Mouse (Mus musculus): Measurements from ENCODE around the gene Dstn.

The Dstn gene

GRCm38 (mm10) chr2:143916229-143916628, 1.1 kb downstream of the Dstn start:
- no peak for DNase-seq

- DNase-seq: no peak
These were observed 2.5 kb downstream of the Dstn start for GRCm38 (mm10) chr2:143917622-143918021.

- no peak for DNase-seq
These were observed 3.8 kb downstream of the Dstn start for GRCm38 (mm10) chr2:143918831-143919502.

DNA sequence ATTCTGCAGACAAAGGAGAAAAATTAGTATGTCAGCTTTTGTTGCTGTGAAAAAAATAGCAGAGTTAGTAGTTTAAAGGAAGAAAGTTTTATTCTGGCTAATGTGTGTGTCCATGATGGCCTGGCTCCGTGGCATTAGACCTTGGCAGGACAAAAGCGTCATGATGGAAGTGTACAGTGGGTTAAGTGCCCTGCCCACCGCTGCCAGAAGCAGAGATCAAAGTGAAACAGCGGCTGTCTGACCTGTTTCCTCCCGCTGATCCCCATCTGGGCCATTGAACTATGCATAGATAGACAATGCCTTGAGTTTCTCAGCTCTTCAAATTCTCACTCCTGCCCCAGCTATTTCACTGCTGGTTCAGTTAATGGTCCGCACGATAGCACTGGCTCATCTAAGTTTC, 9.0 kb downstream of the Dstn start:
- DNase-seq: no peak

GRCm38 (mm10) chr2:143925826-143926225, 10.7 kb downstream of the Dstn start:
- no peak for DNase-seq

- DNase-seq: no peak
These were observed 14.6 kb downstream of the Dstn start for GRCm38 (mm10) chr2:143929607-143930311.

DNA sequence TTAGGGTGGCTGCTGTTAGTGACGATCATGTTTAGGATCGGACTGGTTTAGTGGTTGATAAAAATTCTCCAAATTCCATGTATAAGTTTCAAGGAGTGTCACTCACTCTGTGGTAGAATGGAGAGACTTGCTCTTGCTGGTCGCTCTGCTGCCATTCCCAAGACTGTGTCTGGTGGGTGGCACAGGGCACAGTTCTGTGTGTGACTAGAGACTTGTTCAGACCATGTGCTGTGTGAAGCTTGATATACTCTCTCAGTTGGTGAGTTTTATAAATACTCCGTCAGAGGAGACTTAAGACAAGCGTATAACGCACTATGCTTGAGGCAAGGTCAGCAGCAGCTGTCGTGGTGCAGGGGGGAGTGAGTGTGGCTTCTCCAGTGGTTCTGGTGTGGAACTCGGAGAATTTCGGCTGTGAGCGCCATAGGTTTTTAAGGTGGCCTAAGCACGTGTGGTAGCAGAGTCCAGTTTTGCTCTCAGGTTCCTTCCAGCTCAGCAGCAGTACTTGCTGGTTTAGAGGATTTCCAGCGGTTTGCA, 17.3 kb downstream of the Dstn start:
- DNase-seq: no peak

GRCm38 (mm10) chr2:143933516-143933915, 18.4 kb downstream of the Dstn start:
- DNase-seq: no peak

DNA sequence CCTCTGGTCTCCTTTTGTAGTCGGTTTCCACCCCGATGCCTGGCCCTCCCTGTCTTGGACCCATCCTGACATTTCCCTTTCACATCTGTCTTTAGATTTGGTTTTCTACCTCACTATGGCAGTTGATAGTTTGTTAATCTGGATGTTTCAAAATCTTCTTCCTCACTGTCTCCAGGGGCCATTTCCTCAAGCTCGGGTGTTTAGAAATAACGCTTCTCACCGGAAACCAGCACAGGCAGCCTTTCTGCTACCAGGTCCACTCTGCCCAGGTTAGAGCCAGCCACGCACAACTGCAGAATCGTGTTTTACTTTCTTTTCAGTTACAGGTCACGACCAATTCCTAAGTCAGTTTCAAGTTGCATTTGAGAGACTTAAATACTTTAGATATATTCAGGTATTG, 19.3 kb downstream of the Dstn start:
- no peak for DNase-seq

- DNase-seq: no peak
These were observed 22.7 kb downstream of the Dstn start for GRCm38 (mm10) chr2:143937861-143938260.

DNA sequence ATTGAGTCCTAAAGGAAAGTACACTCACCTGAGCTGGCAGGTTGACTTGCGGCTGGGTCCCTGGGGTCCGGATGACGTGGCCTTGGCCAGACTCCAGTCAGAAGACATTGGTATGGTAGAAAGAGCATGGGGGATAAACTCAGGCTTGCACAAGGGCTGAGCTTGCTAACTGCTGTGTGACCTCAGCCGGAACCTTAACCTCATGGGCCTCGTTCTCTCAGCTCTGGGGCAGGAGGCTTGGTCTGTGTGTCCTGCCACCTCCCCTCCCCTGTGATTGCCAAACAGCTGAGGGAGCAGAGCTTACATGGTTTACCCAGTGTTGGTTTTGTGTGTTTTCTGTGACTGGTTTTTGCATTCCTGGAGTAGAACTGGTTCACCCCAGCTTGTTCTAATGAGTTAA, 25.3 kb downstream of the Dstn start:
- DNase-seq: no peak

DNA sequence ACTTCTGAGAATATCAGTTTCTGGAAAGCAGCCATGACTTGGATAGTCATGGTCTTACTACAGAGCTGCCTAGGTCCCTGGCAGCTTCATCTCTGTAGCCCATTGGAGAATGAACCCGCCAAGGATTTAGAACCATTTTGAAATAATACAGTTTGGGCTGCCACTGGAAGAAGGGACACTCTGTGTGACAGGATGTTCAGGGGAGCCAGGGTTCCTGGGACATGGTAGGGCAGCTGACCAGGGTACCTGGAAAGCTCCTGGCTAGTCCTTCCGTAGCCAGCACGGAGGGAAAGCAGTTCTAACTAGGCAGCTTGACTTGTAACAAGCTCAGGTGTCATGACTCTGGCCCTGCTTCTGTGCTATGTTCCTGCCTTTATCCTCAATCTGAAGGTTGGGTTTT, 29.7 kb downstream of the Dstn start:
- no peak for DNase-seq

DNA sequence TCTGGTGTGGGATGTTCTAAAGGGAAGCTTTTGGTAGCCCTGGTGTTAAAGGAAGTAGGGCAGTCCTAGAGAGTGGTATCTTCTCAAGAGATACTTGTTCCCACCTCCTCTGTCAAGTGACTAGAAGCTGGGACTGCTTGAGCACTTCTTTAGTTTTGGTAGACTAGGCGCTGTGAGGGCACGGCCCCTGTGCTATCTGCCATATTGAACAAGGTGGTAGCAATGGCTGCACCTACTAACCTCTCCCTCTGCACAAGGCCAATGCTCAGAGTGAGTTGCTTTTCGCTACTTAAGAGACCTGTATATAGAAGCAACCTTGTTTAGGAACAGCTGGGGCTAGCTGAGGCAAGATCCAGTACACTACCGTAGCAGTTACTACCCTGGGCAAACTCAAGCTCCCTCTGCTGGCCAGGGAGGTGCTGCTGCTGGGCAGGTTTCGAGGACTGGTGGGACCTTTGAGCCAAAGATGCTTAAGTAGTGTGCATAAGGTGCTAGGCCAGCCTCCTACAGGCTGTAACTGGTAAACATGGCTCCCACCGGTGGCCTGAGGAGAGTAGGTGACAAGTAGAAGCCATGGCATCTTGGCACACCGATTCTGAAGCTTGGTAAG, 30.5 kb downstream of the Dstn start:
- no peak for DNase-seq

DNA sequence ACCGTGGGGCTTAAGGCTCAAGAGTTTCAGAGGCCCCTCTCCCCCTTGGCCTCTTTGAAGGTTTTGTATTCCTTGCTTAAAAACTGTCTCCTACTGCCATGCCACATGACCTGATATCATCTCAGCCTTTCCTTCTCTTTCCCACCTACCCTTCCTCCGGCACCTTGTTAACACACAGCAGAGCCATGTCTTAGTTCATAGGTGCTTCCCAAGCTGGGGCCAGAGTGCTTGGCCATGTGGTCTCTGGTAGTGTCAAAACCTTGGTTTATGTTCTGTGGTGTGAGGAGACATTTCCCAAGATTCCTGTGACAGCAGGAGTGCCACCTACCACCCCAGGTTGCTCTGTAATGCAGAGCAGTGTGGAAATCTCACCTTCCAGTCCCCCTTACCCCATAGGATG, 31.3 kb downstream of the Dstn start:
- no peak for DNase-seq

- DNase-seq: no peak
These were observed 32.9 kb downstream of the Dstn start for GRCm38 (mm10) chr2:143947981-143948380.

- DNase-seq: no peak
These were observed 33.3 kb downstream of the Dstn start for GRCm38 (mm10) chr2:143948416-143948815.

DNA sequence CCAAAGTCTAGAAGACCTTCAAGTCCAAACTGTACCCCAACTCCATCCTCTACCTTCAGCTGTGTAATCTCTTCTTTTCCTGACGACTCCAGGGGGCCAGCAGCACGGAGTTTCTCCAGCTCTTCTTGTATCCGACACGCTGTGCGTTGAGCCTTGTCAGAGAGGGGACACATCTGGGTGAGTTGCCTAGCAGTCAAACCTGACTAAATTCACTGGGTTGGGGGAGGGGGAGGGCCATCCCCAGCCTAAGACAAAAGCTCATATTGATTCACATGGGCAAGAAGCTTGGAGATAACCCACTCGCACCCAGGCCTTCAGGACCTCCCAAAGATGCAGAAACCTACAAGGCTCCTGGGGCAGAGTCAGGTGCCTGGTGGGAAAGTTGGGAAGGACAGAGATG, 34.1 kb downstream of the Dstn start:
- DNase-seq: no peak

GRCm38 (mm10) chr2:143950290-143951027, 35.3 kb downstream of the Dstn start:
- no peak for DNase-seq

GRCm38 (mm10) chr2:143951028-143951420, 35.9 kb downstream of the Dstn start:
- DNase-seq: no peak

- DNase-seq: no peak
These were observed 36.6 kb downstream of the Dstn start for GRCm38 (mm10) chr2:143951546-143952315.

DNA sequence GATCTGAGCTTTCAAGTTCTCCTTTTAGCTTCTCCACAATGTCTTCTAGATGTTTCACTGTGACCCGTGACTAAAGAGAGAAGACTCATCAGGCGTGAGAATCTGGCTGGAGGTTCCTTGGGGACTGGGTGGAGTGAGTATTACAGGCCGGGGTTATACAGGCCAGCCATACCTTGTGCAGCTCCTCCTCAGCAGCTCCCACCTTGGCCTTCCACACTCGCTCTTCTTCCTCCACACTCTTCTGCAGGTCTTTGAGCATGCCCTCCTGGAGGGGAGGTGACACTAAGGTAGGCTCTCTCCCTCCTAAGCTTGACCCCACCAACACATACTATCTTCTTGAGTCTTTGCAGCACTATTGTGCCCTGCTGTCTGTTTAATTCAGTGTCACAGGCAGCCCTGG, 38.8 kb downstream of the Dstn start:
- DNase-seq: no peak

GRCm38 (mm10) chr2:143955004-143955403, 39.9 kb downstream of the Dstn start:
- no peak for DNase-seq

DNA sequence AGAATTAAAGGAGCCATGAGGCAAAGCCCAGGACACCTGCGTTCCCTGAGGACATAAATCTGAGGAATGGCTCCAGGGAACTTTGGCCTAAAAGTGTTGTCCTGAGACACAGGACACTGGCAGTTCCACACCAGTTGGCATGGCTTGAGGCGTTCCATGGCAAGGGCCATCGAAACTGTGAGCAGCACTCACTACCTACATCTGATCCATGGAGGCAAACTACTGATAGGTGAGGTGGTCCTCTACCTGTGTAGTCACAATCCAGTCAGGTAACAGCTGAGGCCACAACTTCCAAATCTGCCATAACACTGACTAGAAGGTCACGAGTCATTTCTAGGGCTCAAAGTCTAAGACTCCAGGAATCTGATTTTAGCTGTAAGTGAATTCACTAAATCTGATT, 40.6 kb downstream of the Dstn start:
- DNase-seq: no peak

All from cerebellum, adult 9-10 months (tissue).